9 mouse cellular contexts compared by ENCODE assay signal in genomic region chr7:127931351-127932135, GRCm38 (mm10). TPM values are rescaled to one million over a fixed set of nuclear protein-coding genes. Genes with fewer than 3 reads are reported as not detected.
DNase-seq lines count a peak whose midpoint lies in the region; ATAC-seq and TF ChIP-seq lines count a peak whose summit lies in the region.
"Had no signal": no experiment of that assay in that cellular context is flagged by ENCODE, and none has a peak within 500 bp of the region (broad histone marks: within the 10 kb centered on the region; RNA-seq: fewer than 3 reads in every experiment).

No protein-coding gene starts in this region.

- ATAC-seq in midbrain, postnatal 0 days (ENCODE audit: low FRiP score), result no peak
- no peak for ATAC-seq in midbrain, embryonic 14.5 days (ENCODE audit: low FRiP score, low TSS enrichment)
- peak; percentile 8; the same call in 1 of the 2 replicates for ATAC-seq in embryonic facial prominence, embryonic 14.5 days (ENCODE audit: low read depth)
- ATAC-seq in stomach, embryonic 16.5 days (ENCODE audit: insufficient read depth, low FRiP score), result peak; percentile 16
- no peak for ATAC-seq in inflammation-experienced regulatory T-cells, adult 6 months

- H3K27me3 ChIP-seq in midbrain, postnatal 0 days (ENCODE audit: insufficient read depth, low read length), result peaks cover 11% of the 10 kb centered on the region; the same call in 1 of the 2 replicates
- H3K27me3 ChIP-seq in midbrain, embryonic 14.5 days (ENCODE audit: control insufficient read depth, insufficient read depth, low read length), result peaks cover 17% of the 10 kb centered on the region
- peaks cover 18% of the 10 kb centered on the region; the same call in 1 of the 2 replicates for H3K27me3 ChIP-seq in embryonic facial prominence, embryonic 14.5 days (replicated peaks; ENCODE audit: control insufficient read depth, insufficient read depth, low read length)
- H3K27me3 ChIP-seq in stomach, embryonic 16.5 days (ENCODE audit: control insufficient read depth, insufficient read depth, low read length), result no peaks in the 10 kb centered on the region

- no peak for TF ChIP-seq CTCF in midbrain, postnatal 0 days (IDR thresholded peaks at IDR 0.05)

- WGBS in midbrain, postnatal 0 days, result 36% methylated on average over 13 of the region's 13 CpGs
- WGBS in midbrain, embryonic 14.5 days, result 33% methylated on average over 13 of the region's 13 CpGs
- 27% methylated on average over 13 of the region's 13 CpGs for WGBS in embryonic facial prominence, embryonic 14.5 days
- WGBS in stomach, embryonic 16.5 days, result 20% methylated on average over 13 of the region's 13 CpGs

- no peak overlapping the region for H3K4me2 ChIP-seq in midbrain, postnatal 0 days (ENCODE audit: low read depth, low read length, poor library complexity, severe bottlenecking)
- no peak overlapping the region for H3K4me2 ChIP-seq in midbrain, embryonic 14.5 days (ENCODE audit: low read length)
- no peak overlapping the region for H3K4me2 ChIP-seq in embryonic facial prominence, embryonic 14.5 days (ENCODE audit: low read depth, low read length)
- peak overlapping the region; percentile 33 for H3K4me2 ChIP-seq in stomach, embryonic 16.5 days (ENCODE audit: low read depth, low read length)

- 0 out of 2 replicates have a peak, but pooled peaks cover 5% of the 10 kb centered on the region for H3K36me3 ChIP-seq in midbrain, postnatal 0 days (ENCODE audit: insufficient read depth, low read length)
- peaks cover 10% of the 10 kb centered on the region; the same call in 1 of the 2 replicates for H3K36me3 ChIP-seq in midbrain, embryonic 14.5 days (ENCODE audit: control insufficient read depth, insufficient read depth, low read length)
- peaks cover 3% of the 10 kb centered on the region; the same call in 1 of the 2 replicates for H3K36me3 ChIP-seq in embryonic facial prominence, embryonic 14.5 days (ENCODE audit: control insufficient read depth, insufficient read depth, low read length)
- H3K36me3 ChIP-seq in stomach, embryonic 16.5 days (ENCODE audit: control insufficient read depth, insufficient read depth, low read length), result peaks cover under 1% of the 10 kb centered on the region; the same call in 1 of the 2 replicates

- H3K9me3 ChIP-seq in midbrain, postnatal 0 days (ENCODE audit: low read length), result no peaks in the 10 kb centered on the region
- no peaks in the 10 kb centered on the region for H3K9me3 ChIP-seq in midbrain, embryonic 14.5 days (ENCODE audit: control insufficient read depth, low read length)
- H3K9me3 ChIP-seq in embryonic facial prominence, embryonic 14.5 days (ENCODE audit: control insufficient read depth, low read length), result no peaks in the 10 kb centered on the region
- no peaks in the 10 kb centered on the region for H3K9me3 ChIP-seq in stomach, embryonic 16.5 days (replicated peaks; ENCODE audit: control insufficient read depth, low read length)

- H3K9ac ChIP-seq in midbrain, postnatal 0 days (replicated peaks; ENCODE audit: low read length, poor library complexity, severe bottlenecking), result 0 out of 2 replicates have a peak overlapping the region, but pooled peaks have one; percentile 2
- no peak overlapping the region for H3K9ac ChIP-seq in midbrain, embryonic 14.5 days (replicated peaks; ENCODE audit: low read length)
- no peak overlapping the region for H3K9ac ChIP-seq in embryonic facial prominence, embryonic 14.5 days (ENCODE audit: low read depth, low read length)
- H3K9ac ChIP-seq in stomach, embryonic 16.5 days (ENCODE audit: low read length), result peak overlapping the region; percentile 41

- H3K4me1 ChIP-seq in midbrain, postnatal 0 days (ENCODE audit: insufficient read depth, low read length), result peaks cover 5% of the 10 kb centered on the region; the same call in 1 of the 2 replicates
- H3K4me1 ChIP-seq in midbrain, embryonic 14.5 days (ENCODE audit: control insufficient read depth, insufficient read depth, low read length), result 0 out of 2 replicates have a peak, but pooled peaks cover 8% of the 10 kb centered on the region
- peaks cover 13% of the 10 kb centered on the region for H3K4me1 ChIP-seq in embryonic facial prominence, embryonic 14.5 days (ENCODE audit: control insufficient read depth, insufficient read depth, low read length)
- H3K4me1 ChIP-seq in stomach, embryonic 16.5 days (ENCODE audit: control insufficient read depth, insufficient read depth, low read length), result peaks cover 33% of the 10 kb centered on the region

- DNase-seq in midbrain, postnatal 0 days (ENCODE audit: low spot score), result no peak
- DNase-seq in midbrain, embryonic 14.5 days, result no peak
- DNase-seq in embryonic facial prominence, embryonic 14.5 days (ENCODE audit: low spot score), result peak; percentile 57
- DNase-seq in kidney, postnatal 25 days, result peak; percentile 84 to 89
- no peak for DNase-seq in layer of hippocampus, postnatal 25 days (ENCODE audit: extremely low spot score in 1 of 2, low spot score in 1 of 2)
- DNase-seq in urinary bladder, postnatal 10 days (ENCODE audit: low spot score), result no peak

- H3K4me3 ChIP-seq in midbrain, postnatal 0 days (ENCODE audit: low read depth, low read length), result no peak overlapping the region
- H3K4me3 ChIP-seq in midbrain, embryonic 14.5 days (replicated peaks; ENCODE audit: low read depth, low read length), result no peak overlapping the region
- no peak overlapping the region for H3K4me3 ChIP-seq in embryonic facial prominence, embryonic 14.5 days (ENCODE audit: low read depth, low read length)
- H3K4me3 ChIP-seq in stomach, embryonic 16.5 days (replicated peaks; ENCODE audit: low read length), result no peak overlapping the region

- H3K27ac ChIP-seq in midbrain, postnatal 0 days (ENCODE audit: low read depth, low read length), result no peak overlapping the region
- no peak overlapping the region for H3K27ac ChIP-seq in midbrain, embryonic 14.5 days (replicated peaks; ENCODE audit: low read depth, low read length)
- H3K27ac ChIP-seq in embryonic facial prominence, embryonic 14.5 days (replicated peaks; ENCODE audit: low read depth, low read length), result peak overlapping the region; percentile 36; the same call in 1 of the 2 replicates
- peak overlapping the region; percentile 89 for H3K27ac ChIP-seq in stomach, embryonic 16.5 days (ENCODE audit: low read length)
- H3K27ac ChIP-seq: macrophage had no signal

RNA-seq across cellular contexts. Expression of gene Prss8, which starts 1.6 kb away (rescaled TPM):
- 0.90 and 2.7 TPM in 2 replicates for total RNA-seq in midbrain, postnatal 0 days (2014; rRNA removed)
- 0.37 and 0.69 TPM in 2 replicates for polyA plus RNA-seq in midbrain, postnatal 0 days (2015; fragmentation: Nextera tagmentation; extraction: Ambion mirVana)
- polyA plus RNA-seq in midbrain, embryonic 14.5 days (2014; fragmentation: Nextera tagmentation; extraction: Ambion mirVana), result 0.28 TPM in 1 of 2 replicates, not detected in the other
- 11.1 and 11.3 TPM in 2 replicates for polyA plus RNA-seq in embryonic facial prominence, embryonic 14.5 days (2014; fragmentation: Nextera tagmentation; extraction: Ambion mirVana)
- polyA plus RNA-seq in stomach, embryonic 16.5 days (2015; fragmentation: Nextera tagmentation; extraction: Ambion mirVana), result 63.8 and 78.8 TPM in 2 replicates
- under 1 TPM; 0.35 to 0.52 TPM for total RNA-seq in layer of hippocampus, postnatal 25 days (2021)
- not detected for polyA plus RNA-seq in inflammation-experienced regulatory T-cells, adult 6 months (2017; shearing (Covaris generic))
- polyA plus RNA-seq: macrophage had no signal

RNA-seq across cellular contexts. Expression of gene Prss36, which starts 15.0 kb away (rescaled TPM):
- total RNA-seq in midbrain, postnatal 0 days (2014; rRNA removed), result 6.1 and 20.1 TPM in 2 replicates
- polyA plus RNA-seq in midbrain, postnatal 0 days (2015; fragmentation: Nextera tagmentation; extraction: Ambion mirVana), result 13.3 and 15.5 TPM in 2 replicates
- polyA plus RNA-seq in midbrain, embryonic 14.5 days (2014; fragmentation: Nextera tagmentation; extraction: Ambion mirVana), result 10.4 and 12.0 TPM in 2 replicates
- 10.6 and 11.1 TPM in 2 replicates for polyA plus RNA-seq in embryonic facial prominence, embryonic 14.5 days (2014; fragmentation: Nextera tagmentation; extraction: Ambion mirVana)
- 10.7 and 11.7 TPM in 2 replicates for polyA plus RNA-seq in stomach, embryonic 16.5 days (2015; fragmentation: Nextera tagmentation; extraction: Ambion mirVana)
- 10 to 100 TPM; 10.6 to 13.5 TPM for total RNA-seq in layer of hippocampus, postnatal 25 days (2021)
- 1 to 10 TPM; 1.5 to 3.7 (median 3.0) TPM for polyA plus RNA-seq in inflammation-experienced regulatory T-cells, adult 6 months (2017; shearing (Covaris generic))

RNA-seq across cellular contexts. Expression of gene Kat8, which starts 19.2 kb away (rescaled TPM):
- total RNA-seq in midbrain, postnatal 0 days (2014; rRNA removed), result 28.1 and 33.7 TPM in 2 replicates
- 34.8 TPM in 2 replicates for polyA plus RNA-seq in midbrain, postnatal 0 days (2015; fragmentation: Nextera tagmentation; extraction: Ambion mirVana)
- 44.1 and 51.2 TPM in 2 replicates for polyA plus RNA-seq in midbrain, embryonic 14.5 days (2014; fragmentation: Nextera tagmentation; extraction: Ambion mirVana)
- polyA plus RNA-seq in embryonic facial prominence, embryonic 14.5 days (2014; fragmentation: Nextera tagmentation; extraction: Ambion mirVana), result 31.7 and 35.5 TPM in 2 replicates
- polyA plus RNA-seq in stomach, embryonic 16.5 days (2015; fragmentation: Nextera tagmentation; extraction: Ambion mirVana), result 27.6 and 29.2 TPM in 2 replicates
- total RNA-seq in layer of hippocampus, postnatal 25 days (2021), result 10 to 100 TPM; 27.8 to 33.9 TPM
- polyA plus RNA-seq in inflammation-experienced regulatory T-cells, adult 6 months (2017; shearing (Covaris generic)), result 10 to 100 TPM; 18.5 to 41.8 (median 34.5) TPM

RNA-seq across cellular contexts. Expression of gene Bckdk, which starts 27.7 kb away (rescaled TPM):
- 47.8 and 77.7 TPM in 2 replicates for total RNA-seq in midbrain, postnatal 0 days (2014; rRNA removed)
- polyA plus RNA-seq in midbrain, postnatal 0 days (2015; fragmentation: Nextera tagmentation; extraction: Ambion mirVana), result 52.7 and 63.7 TPM in 2 replicates
- polyA plus RNA-seq in midbrain, embryonic 14.5 days (2014; fragmentation: Nextera tagmentation; extraction: Ambion mirVana), result 66.1 and 77.3 TPM in 2 replicates
- polyA plus RNA-seq in embryonic facial prominence, embryonic 14.5 days (2014; fragmentation: Nextera tagmentation; extraction: Ambion mirVana), result 121 and 125 TPM in 2 replicates
- polyA plus RNA-seq in stomach, embryonic 16.5 days (2015; fragmentation: Nextera tagmentation; extraction: Ambion mirVana), result 134 and 148 TPM in 2 replicates
- 10 to 100 TPM; 41.4 to 51.6 TPM for total RNA-seq in layer of hippocampus, postnatal 25 days (2021)
- 10 to 100 TPM; 64.4 to 75.5 (median 66.0) TPM for polyA plus RNA-seq in inflammation-experienced regulatory T-cells, adult 6 months (2017; shearing (Covaris generic))

RNA-seq across cellular contexts. Expression of gene Fus, which starts 35.7 kb away (rescaled TPM):
- total RNA-seq in midbrain, postnatal 0 days (2014; rRNA removed), result 29.3 and 41.9 TPM in 2 replicates
- 207 and 244 TPM in 2 replicates for polyA plus RNA-seq in midbrain, postnatal 0 days (2015; fragmentation: Nextera tagmentation; extraction: Ambion mirVana)
- polyA plus RNA-seq in midbrain, embryonic 14.5 days (2014; fragmentation: Nextera tagmentation; extraction: Ambion mirVana), result 47.9 and 66.9 TPM in 2 replicates
- polyA plus RNA-seq in embryonic facial prominence, embryonic 14.5 days (2014; fragmentation: Nextera tagmentation; extraction: Ambion mirVana), result 46.3 and 58.2 TPM in 2 replicates
- polyA plus RNA-seq in stomach, embryonic 16.5 days (2015; fragmentation: Nextera tagmentation; extraction: Ambion mirVana), result 204 and 234 TPM in 2 replicates
- 100 to 1,000 TPM; 270 to 376 TPM for total RNA-seq in layer of hippocampus, postnatal 25 days (2021)
- 10 to 100 TPM; 42.5 to 56.3 (median 52.6) TPM for polyA plus RNA-seq in inflammation-experienced regulatory T-cells, adult 6 months (2017; shearing (Covaris generic))

Comparison
In these comparisons a context has a peak if more than half of its experiments do, and no peak if none do; other contexts are left out.
1. H3K9ac ChIP-seq: peak in midbrain, postnatal 0 days (single experiment) and stomach, embryonic 16.5 days (single experiment); none in midbrain, embryonic 14.5 days (single experiment) and embryonic facial prominence, embryonic 14.5 days (single experiment).
2. ATAC-seq: peak in embryonic facial prominence, embryonic 14.5 days (single experiment) and stomach, embryonic 16.5 days (single experiment); none in midbrain, postnatal 0 days (single experiment), midbrain, embryonic 14.5 days (single experiment) and inflammation-experienced regulatory T-cells, adult 6 months (single experiment).
3. DNase-seq: peak in embryonic facial prominence, embryonic 14.5 days (single experiment) and kidney, postnatal 25 days (2 of 2); none in midbrain, postnatal 0 days (single experiment), midbrain, embryonic 14.5 days (single experiment), layer of hippocampus, postnatal 25 days (0 of 2) and urinary bladder, postnatal 10 days (single experiment).
4. H3K27ac ChIP-seq: peak in embryonic facial prominence, embryonic 14.5 days (single experiment) and stomach, embryonic 16.5 days (single experiment); none in midbrain, postnatal 0 days (single experiment) and midbrain, embryonic 14.5 days (single experiment).